Mouse (Mus musculus): ENCODE results near the gene Ankrd34a. TPM values are rescaled to one million over a fixed set of nuclear protein-coding genes. Genes with fewer than 3 reads are reported as not detected.

Gene Ankrd34a
- polyA plus RNA-seq, 1 experiment from 2014 or later, result 6.7 TPM

GRCm38 (mm10) chr3:96581771-96582515 lies 14.5 kb upstream of the Ankrd34a start:
- 82% methylated on average over 16 of the region's 16 CpGs for WGBS
- no peak for ATAC-seq (replicated peaks; ENCODE audit: insufficient number of reproducible peaks, insufficient read depth, low FRiP score, low read depth)
- no peaks in the 10 kb centered on the region for H3K27me3 ChIP-seq

GRCm38 (mm10) chr3:96583386-96583785 lies 13.1 kb upstream of the Ankrd34a start:
- ATAC-seq (replicated peaks; ENCODE audit: insufficient number of reproducible peaks, insufficient read depth, low FRiP score, low read depth), result no peak
- H3K4me3 ChIP-seq, result no peak overlapping the region
- no peak overlapping the region for H3K9ac ChIP-seq
- no peak overlapping the region for H3K4me2 ChIP-seq
- 89% methylated on average over 5 of the region's 5 CpGs for WGBS
- no peaks in the 10 kb centered on the region for H3K9me3 ChIP-seq (replicated peaks)
- H3K4me1 ChIP-seq (replicated peaks), result peaks cover 18% of the 10 kb centered on the region
- no peak overlapping the region for H3K27ac ChIP-seq
- no peaks in the 10 kb centered on the region for H3K27me3 ChIP-seq
- no peaks in the 10 kb centered on the region for H3K36me3 ChIP-seq

More at GRCm38 (mm10) chr3:96581771-96582515, 14.5 kb upstream of the Ankrd34a start:
- Histone ChIP-seq H3K27ac (no peak overlapping the region), H3K4me3 (no peak overlapping the region), H3K36me3 (no peaks in the 10 kb centered on the region), H3K4me1 (replicated peaks) (peaks cover 29% of the 10 kb centered on the region), H3K9me3 (replicated peaks) (no peaks in the 10 kb centered on the region), H3K9ac (no peak overlapping the region), H3K4me2 (no peak overlapping the region)

GRCm38 (mm10) chr3:96590657-96591056 lies 5.8 kb upstream of the Ankrd34a start:
- Histone ChIP-seq H3K36me3 (no peaks in the 10 kb centered on the region), H3K4me3 (no peak overlapping the region), H3K27ac (no peak overlapping the region), H3K27me3 (no peaks in the 10 kb centered on the region), H3K4me1 (replicated peaks) (peaks cover 18% of the 10 kb centered on the region), H3K9ac (no peak overlapping the region), H3K9me3 (replicated peaks) (no peaks in the 10 kb centered on the region), H3K4me2 (no peak overlapping the region)
- no peak for ATAC-seq (replicated peaks; ENCODE audit: insufficient number of reproducible peaks, insufficient read depth, low FRiP score, low read depth)
- WGBS, result 81% methylated on average over 4 of the region's 4 CpGs

DNA sequence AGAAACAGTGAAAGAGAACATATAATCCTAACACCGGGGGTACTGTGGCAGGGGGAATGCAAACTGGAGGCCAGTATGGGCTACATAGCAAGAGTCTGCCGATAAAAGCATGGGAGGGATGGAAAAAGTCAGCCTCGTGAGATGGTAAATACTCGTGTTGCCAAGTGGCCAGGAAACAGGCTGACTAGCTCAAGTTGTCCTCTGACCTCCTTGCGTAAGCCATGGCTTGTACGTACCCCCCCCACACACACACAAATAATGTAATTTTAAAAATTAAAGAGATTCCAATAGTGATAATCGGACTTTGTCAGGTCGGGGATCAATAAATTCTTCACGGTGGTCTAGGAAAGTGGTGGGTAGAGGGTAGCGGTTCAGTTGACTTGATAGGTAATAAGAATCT lies 3.1 kb upstream of the Ankrd34a start:
- Histone ChIP-seq H3K27ac (peak overlapping the region; percentile 92), H3K27me3 (no peaks in the 10 kb centered on the region), H3K9me3 (replicated peaks) (no peaks in the 10 kb centered on the region), H3K4me2 (peak overlapping the region; percentile 85), H3K9ac (peak overlapping the region; percentile 88), H3K36me3 (no peaks in the 10 kb centered on the region), H3K4me3 (peak overlapping the region; percentile 85), H3K4me1 (replicated peaks) (peaks cover 43% of the 10 kb centered on the region)
- no peak for ATAC-seq (replicated peaks; ENCODE audit: insufficient number of reproducible peaks, insufficient read depth, low FRiP score, low read depth)
- under 1% methylated on average over 10 of the region's 10 CpGs for WGBS

- Histone ChIP-seq H3K9ac (peak within 1 kb of the TSS; percentile 88), H3K27ac (peak within 1 kb of the TSS; percentile 92), H3K4me3 (peak within 1 kb of the TSS; percentile 85), H3K36me3 (no peaks in the 10 kb centered on the region), H3K27me3 (no peaks in the 10 kb centered on the region), H3K4me1 (replicated peaks) (peaks cover 49% of the 10 kb centered on the region), H3K4me2 (peak within 1 kb of the TSS; percentile 85), H3K9me3 (replicated peaks) (no peaks in the 10 kb centered on the region)
- WGBS, result under 1% methylated on average over 38 of the region's 38 CpGs
- ATAC-seq (replicated peaks; ENCODE audit: insufficient number of reproducible peaks, insufficient read depth, low FRiP score, low read depth), result peak; percentile 83
These were observed 2.5 kb upstream of the Ankrd34a start, which contains the start of gene Polr3gl for GRCm38 (mm10) chr3:96593790-96594560. TSS of gene Polr3gl (minus strand) at chr3:96594181.

- H3K27me3 ChIP-seq, result no peaks in the 10 kb centered on the region
- H3K27ac ChIP-seq, result no peak overlapping the region
- H3K4me2 ChIP-seq, result no peak overlapping the region
- no peaks in the 10 kb centered on the region for H3K9me3 ChIP-seq (replicated peaks)
- no peak for ATAC-seq (replicated peaks; ENCODE audit: insufficient number of reproducible peaks, insufficient read depth, low FRiP score, low read depth)
- H3K4me3 ChIP-seq, result no peak overlapping the region
- WGBS, result 82% methylated on average over 5 of the region's 5 CpGs
- H3K4me1 ChIP-seq (replicated peaks), result peaks cover 49% of the 10 kb centered on the region
- H3K36me3 ChIP-seq, result no peaks in the 10 kb centered on the region
- no peak overlapping the region for H3K9ac ChIP-seq
These were observed 1.6 kb upstream of the Ankrd34a start for GRCm38 (mm10) chr3:96594851-96595250.

DNA sequence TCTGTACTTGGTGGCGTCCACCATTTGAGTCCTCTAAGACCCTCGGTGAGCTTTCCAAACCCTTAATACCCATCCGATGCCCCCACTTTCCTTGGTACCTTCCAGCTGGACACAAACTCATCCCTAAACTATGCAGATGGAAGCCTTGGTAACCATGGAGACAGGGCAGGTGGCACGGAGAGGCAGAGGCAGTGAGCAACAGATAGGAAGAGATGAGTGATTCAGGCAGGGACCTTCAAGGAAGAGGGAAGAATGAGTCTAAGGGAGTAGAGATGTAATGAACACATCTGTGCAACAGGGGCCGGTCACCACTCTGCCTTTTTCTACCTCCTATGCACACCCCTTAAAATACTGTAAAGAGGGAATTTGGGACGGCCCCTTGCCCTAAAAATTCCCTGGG lies 775 bp upstream of the Ankrd34a start:
- WGBS, result 22% methylated on average over 6 of the region's 6 CpGs
- no peak for ATAC-seq (replicated peaks; ENCODE audit: insufficient number of reproducible peaks, insufficient read depth, low FRiP score, low read depth)
- Histone ChIP-seq H3K9ac (0 out of 2 replicates have a peak overlapping the region, but pooled peaks have one; percentile 72), H3K36me3 (no peaks in the 10 kb centered on the region), H3K4me2 (peak overlapping the region; percentile 90), H3K27ac (peak overlapping the region; percentile 80), H3K9me3 (replicated peaks) (no peaks in the 10 kb centered on the region), H3K4me1 (replicated peaks) (peaks cover 57% of the 10 kb centered on the region), H3K4me3 (peak overlapping the region; percentile 64), H3K27me3 (no peaks in the 10 kb centered on the region)

DNA sequence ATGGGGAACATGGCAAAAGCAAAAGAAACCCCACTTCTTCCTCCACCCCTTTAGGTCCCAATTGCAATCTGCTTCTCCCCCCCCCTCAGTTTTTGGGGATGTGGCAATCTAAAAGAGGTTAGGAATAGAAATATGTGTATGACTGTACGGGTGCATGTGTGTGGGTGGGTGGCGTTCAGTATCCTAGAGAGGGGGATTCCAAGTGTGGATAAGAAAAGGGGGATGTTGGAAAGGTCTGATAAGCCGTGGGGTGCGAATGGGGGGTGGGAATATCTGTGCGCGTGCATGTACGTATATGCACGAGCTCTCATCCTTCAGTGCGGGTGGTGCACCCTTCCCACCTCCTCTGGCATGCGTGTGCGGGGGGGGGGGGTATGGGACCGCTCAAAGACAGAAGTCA lies 419 bp downstream of the Ankrd34a start:
- H3K27ac ChIP-seq, result peak overlapping the region; percentile 80
- no peak for ATAC-seq (replicated peaks; ENCODE audit: insufficient number of reproducible peaks, insufficient read depth, low FRiP score, low read depth)

GRCm38 (mm10) chr3:96597435-96597891 lies 1.0 kb downstream of the Ankrd34a start:
- Histone ChIP-seq H3K4me3 (peak overlapping the region; percentile 64), H3K9me3 (replicated peaks) (no peaks in the 10 kb centered on the region), H3K4me2 (peak overlapping the region; percentile 90), H3K4me1 (replicated peaks) (peaks cover 59% of the 10 kb centered on the region), H3K9ac (peak overlapping the region; percentile 72), H3K27me3 (no peaks in the 10 kb centered on the region), H3K36me3 (no peaks in the 10 kb centered on the region), H3K27ac (peak overlapping the region; percentile 80)
- no peak for ATAC-seq (replicated peaks; ENCODE audit: insufficient number of reproducible peaks, insufficient read depth, low FRiP score, low read depth)
- under 1% methylated on average over 40 of the region's 40 CpGs for WGBS

More for the DNA sequence above, 419 bp downstream of the Ankrd34a start:
- no peaks in the 10 kb centered on the region for H3K36me3 ChIP-seq
- H3K27me3 ChIP-seq, result no peaks in the 10 kb centered on the region
- H3K9me3 ChIP-seq (replicated peaks), result no peaks in the 10 kb centered on the region
- peaks cover 57% of the 10 kb centered on the region for H3K4me1 ChIP-seq (replicated peaks)
- peak overlapping the region; percentile 64 for H3K4me3 ChIP-seq
- peak overlapping the region; percentile 90 for H3K4me2 ChIP-seq
- peak overlapping the region; percentile 72 for H3K9ac ChIP-seq
- 1% methylated on average over 12 of the region's 12 CpGs for WGBS

- Histone ChIP-seq H3K4me3 (peak overlapping the region; percentile 64), H3K9me3 (replicated peaks) (no peaks in the 10 kb centered on the region), H3K36me3 (no peaks in the 10 kb centered on the region), H3K27ac (peak overlapping the region; percentile 80), H3K27me3 (no peaks in the 10 kb centered on the region), H3K4me2 (peak overlapping the region; percentile 90), H3K9ac (peak overlapping the region; percentile 72), H3K4me1 (replicated peaks) (peaks cover 59% of the 10 kb centered on the region)
- 6% methylated on average over 54 of the region's 54 CpGs for WGBS
- ATAC-seq (replicated peaks; ENCODE audit: insufficient number of reproducible peaks, insufficient read depth, low FRiP score, low read depth), result no peak
These were observed 2.0 kb downstream of the Ankrd34a start for GRCm38 (mm10) chr3:96598156-96599068.

GRCm38 (mm10) chr3:96599069-96599393 lies 2.6 kb downstream of the Ankrd34a start:
- Histone ChIP-seq H3K36me3 (no peaks in the 10 kb centered on the region), H3K9me3 (replicated peaks) (no peaks in the 10 kb centered on the region), H3K9ac (0 out of 2 replicates have a peak overlapping the region, but pooled peaks have one; percentile 72), H3K4me3 (no peak overlapping the region), H3K27me3 (no peaks in the 10 kb centered on the region), H3K27ac (no peak overlapping the region), H3K4me1 (replicated peaks) (peaks cover 65% of the 10 kb centered on the region), H3K4me2 (peak overlapping the region; percentile 90)
- 69% methylated on average over 8 of the region's 8 CpGs for WGBS
- ATAC-seq (replicated peaks; ENCODE audit: insufficient number of reproducible peaks, insufficient read depth, low FRiP score, low read depth), result no peak

All from heart, embryonic 15.5 days (tissue).